Mouse (Mus musculus) brain, embryonic 18.5 days (tissue): ENCODE measurements around the gene Mtfmt.

ENCODE experiments used
- DNase-seq: peaks from one replicate; pipeline ENCODE4 v3.0.0-alpha.2; 2012; ENCODE audit warnings: low read depth, low spot score

The Mtfmt gene

DNA sequence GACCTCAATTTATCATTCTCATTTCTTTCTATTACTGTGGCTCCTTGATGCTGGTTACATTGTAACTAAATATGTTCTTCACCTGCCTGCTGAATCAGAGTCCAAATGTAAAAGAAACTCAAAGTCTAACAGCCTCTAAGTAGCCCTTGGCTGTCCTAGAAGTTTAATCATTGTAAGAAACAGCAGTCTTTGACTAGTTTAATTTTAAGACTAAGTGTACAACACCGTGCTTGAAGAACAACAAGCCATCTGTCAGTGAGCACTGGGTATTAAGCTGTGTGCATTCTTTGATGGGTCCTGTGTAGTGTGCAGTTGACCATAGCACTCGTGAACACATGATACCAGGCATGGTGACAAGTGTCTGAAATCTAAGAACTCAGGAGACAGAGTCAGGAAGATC lies 8.1 kb upstream of the Mtfmt start:
- DNase-seq, result no peak

DNA sequence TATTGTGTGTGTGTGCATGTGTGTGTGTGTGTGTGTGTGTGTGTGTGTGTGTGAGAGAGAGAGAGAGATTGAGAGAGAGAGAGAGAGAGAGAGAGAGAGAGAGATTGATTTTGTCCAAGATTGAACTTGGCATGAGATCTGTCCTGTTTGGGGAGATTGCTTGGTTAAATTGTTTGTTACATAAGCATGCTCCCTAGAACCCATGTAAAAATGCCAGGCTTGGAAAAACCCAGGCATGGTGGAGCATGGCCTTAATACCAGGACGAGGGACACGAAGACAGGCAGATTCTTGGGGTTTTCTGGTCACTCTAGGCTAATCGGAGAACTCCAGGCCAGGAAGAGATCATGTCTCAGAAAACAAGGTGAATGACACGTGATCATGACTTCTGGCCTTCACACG lies 7.6 kb upstream of the Mtfmt start:
- no peak for DNase-seq

DNA sequence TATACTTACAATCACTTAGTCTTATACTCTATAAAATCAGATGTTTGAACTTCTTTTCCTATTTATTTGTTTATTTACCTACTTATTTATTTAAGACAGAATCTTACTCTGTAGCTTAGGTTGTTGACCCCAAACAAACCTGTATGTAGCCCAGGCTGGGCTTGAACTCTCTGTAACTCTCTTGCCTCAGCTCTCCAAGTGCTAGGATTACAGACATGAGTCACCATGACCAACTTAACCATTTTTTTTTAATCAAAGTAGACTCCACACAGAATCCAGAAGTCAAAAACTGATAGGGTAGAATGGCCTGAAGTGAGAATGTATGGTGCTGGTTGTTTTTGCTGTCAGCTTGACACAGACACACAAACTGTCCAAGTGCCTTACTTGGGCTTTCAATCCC lies 5.2 kb upstream of the Mtfmt start:
- DNase-seq, result no peak

DNA sequence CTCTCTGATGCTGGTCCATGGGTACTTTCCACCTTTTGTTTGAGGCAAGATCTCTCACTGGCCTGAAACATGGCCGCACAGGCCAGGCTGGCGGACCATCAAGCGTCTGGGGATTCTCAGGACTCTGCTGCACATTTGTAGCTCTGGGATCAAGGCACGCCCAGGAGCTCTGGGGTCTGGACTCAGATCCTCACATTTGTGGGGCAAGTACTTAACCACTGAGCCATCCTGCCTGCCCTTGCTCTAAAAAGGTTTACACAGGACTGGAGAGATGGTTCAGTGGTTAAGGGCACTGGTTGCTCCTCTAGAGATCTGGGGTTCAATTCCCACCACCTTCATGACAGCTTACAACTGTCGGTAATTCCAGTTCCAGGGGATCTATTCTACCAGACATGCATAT lies 4.7 kb upstream of the Mtfmt start:
- no peak for DNase-seq

DNA sequence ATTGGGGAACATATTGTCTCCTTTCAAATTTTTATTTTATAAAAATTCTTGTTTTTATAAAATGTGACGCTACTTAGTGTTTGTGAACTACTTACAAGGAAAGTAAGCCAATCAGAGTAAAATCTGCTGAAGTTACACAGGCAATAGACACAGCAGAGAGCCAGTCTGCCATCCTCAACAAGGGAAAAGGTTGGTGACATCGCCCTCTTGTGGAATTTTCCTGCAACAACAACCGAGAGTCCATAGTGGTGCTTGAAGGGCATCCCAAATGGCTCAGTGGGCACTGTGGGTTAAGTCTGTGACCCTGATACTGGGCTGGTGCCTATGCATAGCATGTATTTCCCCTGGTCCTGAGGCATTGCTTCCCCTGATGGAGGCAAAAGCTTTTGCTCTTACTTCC lies 3.3 kb upstream of the Mtfmt start:
- peak; percentile 42 for DNase-seq

GRCm38 (mm10) chr9:65434140-65434539 lies 1.4 kb upstream of the Mtfmt start:
- DNase-seq, result no peak

DNA sequence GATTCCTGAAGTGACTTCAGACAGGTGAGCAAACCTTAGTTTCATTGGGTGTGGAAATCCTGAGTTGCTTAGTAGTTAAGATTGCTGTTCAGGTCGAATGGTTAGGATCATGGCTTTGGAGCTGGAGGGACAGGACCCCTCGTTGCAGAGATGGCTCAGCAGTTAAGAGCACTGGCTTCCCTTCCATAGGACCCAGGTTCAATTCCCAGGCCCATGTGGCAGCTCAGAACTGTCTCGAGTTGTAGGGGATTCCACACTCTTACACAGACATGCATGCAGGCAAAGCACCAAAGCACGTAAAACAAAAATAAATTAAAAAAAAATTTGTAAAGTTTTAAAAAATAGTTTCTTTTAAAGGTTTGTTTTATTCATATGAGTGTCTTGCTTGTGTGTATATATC lies 371 bp upstream of the Mtfmt start:
- no peak for DNase-seq

DNA sequence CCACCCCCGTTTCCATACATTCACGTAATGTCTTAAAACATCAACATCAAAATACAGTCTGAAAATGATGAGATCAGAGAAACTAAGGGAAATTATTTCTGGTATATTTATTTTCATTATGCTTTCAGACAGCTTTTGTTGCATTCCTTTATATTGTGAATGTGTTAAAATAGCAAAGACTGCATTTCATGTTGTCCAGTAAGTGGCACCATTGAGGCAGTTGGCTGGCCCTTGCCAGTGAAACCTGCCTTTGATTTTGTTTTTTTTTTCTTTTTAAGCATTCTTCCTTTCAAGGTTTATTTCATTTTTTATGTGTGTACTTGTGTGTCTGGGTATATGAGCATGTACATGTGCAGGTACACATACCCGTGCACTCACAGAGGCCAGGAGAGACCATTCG lies 9.1 kb downstream of the Mtfmt start:
- no peak for DNase-seq

GRCm38 (mm10) chr9:65447951-65448350 lies 12.4 kb downstream of the Mtfmt start:
- no peak for DNase-seq

DNA sequence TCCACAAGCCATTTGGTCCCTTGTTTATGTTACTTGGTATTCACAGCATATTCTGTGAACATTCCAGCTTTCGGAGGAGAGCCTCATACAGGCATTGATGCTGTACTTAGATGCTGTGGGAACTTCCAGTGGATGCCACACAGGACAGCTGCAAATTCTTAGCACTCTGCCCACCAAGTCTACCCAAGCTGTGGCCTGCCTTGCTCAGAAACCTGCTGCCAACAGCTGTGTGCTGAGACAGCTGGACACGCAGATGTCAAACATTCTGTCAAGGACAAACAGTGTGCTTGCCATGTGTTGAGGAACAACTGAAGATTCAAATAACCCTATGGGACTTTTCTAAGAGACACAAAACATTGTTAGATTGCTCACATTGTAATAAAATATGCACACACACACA lies 23.4 kb downstream of the Mtfmt start:
- no peak for DNase-seq

- no peak for DNase-seq
Observed at GRCm38 (mm10) chr9:65460198-65460597, 24.6 kb downstream of the Mtfmt start.

- peak; percentile 83 for DNase-seq
Observed at GRCm38 (mm10) chr9:65460732-65461442, 25.3 kb downstream of the Mtfmt start, which contains the start of gene Spg21. Gene Spg21, plus strand, starts transcription at chr9:65460947.

GRCm38 (mm10) chr9:65462544-65462943 lies 27.0 kb downstream of the Mtfmt start:
- DNase-seq, result no peak

GRCm38 (mm10) chr9:65464161-65464560 lies 28.6 kb downstream of the Mtfmt start:
- DNase-seq, result no peak

- no peak for DNase-seq
Observed at GRCm38 (mm10) chr9:65465241-65465640, 29.7 kb downstream of the Mtfmt start.

GRCm38 (mm10) chr9:65467686-65468085 lies 32.1 kb downstream of the Mtfmt start:
- DNase-seq, result no peak

GRCm38 (mm10) chr9:65472769-65473168 lies 37.2 kb downstream of the Mtfmt start:
- no peak for DNase-seq

DNA sequence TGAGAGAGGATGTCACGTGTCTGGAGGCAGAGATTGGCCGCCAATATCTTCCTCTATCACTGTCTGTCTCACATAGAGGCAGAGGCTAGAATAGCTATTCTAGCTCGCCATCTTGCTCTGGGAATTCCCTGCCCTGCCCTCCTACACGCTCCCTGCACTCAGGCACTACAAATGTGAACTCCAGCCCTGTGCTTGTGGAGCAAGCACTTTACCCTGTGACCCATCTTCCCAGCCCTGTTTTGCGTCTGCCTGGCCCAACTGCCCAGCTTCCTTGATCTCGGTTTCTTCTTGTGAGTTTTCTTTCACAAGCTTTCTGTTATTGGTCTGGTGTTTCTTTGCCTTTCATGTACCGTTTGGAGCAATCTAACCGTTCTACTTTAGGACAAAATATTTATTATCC lies 43.6 kb downstream of the Mtfmt start:
- no peak for DNase-seq

GRCm38 (mm10) chr9:65480071-65480470 lies 44.5 kb downstream of the Mtfmt start:
- DNase-seq, result no peak

DNA sequence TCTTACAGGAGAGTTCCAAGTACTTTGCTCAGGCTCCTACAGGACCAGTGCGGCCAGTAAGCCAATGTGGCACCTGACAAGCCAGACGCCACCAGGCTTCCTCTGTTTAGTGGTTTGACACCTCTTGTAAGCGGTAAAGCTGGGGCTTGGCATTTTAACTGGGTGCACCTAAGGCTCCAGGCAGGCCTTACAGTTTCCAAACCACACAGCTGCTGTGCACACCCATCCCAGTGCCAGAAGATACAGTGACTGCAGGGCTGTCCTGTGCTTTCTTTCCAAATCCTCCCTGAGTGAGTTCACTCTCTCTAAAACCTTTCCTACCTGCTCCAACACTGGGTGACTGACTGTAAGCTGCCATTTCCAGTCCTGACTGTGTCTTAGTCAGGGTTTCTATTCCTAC lies 55.9 kb downstream of the Mtfmt start:
- DNase-seq, result no peak

DNA sequence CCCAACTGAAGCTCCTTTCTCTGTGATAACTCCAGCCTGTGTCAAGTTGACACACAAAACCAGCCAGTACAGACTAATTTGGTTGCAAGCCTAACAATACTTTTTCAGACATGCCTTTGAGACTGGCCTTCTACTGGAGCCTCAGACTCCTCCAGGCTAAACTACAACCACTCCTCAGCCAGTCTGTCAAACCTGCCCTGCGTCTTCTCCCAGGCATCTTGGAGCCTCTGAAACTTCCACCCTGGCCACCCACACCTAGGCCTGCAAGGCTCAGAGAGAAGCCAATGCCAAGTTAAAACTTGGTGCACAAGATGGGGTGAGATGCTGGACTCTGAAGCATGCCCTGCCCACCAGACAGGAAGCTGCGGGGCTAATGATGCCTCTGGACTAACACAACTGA lies 56.8 kb downstream of the Mtfmt start:
- DNase-seq, result no peak

DNA sequence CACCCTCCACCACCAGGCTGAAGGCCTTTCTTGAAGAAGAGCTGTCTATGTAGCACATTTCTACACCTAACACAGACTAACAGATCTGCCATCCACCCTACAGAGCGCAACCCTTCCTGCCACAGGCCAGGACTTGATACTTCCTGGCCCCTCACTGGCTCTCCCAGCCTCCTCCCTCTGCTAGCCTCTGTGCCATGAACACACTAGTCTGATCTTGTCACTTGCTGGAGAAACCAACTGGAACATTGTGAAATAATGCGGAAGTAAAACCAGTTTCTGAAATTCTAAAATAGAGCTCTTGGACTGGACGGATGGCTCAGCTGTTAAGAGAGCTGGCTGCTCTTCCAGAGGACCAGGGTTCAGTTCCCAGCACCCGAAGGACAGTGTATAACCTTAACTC lies 57.3 kb downstream of the Mtfmt start:
- no peak for DNase-seq

DNA sequence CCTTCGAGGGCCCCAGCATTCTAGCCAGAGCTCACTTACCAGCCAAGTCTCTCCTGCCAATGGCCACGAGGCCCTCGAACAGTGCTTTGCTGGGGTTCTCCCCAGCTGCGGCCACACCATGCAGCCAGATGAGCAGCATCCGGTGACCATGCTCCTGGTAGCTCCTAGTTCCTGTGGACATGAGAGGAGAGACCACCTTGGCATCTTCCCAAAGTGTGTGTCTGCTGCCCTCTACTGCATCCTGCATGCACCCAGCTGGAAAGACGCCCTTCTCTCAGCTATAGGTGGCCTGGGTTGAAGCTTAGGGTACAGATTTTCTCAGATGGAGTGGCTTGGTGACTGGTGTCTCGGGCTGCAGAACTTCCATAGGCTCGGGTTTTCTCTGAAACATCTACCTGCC lies 66.6 kb downstream of the Mtfmt start:
- DNase-seq, result no peak
